Mouse (Mus musculus): ENCODE results near the gene Vmn2r106. TPM values are rescaled to one million over a fixed set of nuclear protein-coding genes. Genes with fewer than 3 reads are reported as not detected.

Gene Vmn2r106
- total RNA-seq (2023): not detected

GRCm38 (mm10) chr17:20285453-20285852, at the start of gene Vmn2r106:
TSS of gene Vmn2r106 (minus strand) at chr17:20285553.

GRCm38 (mm10) chr17:20234952-20235351, 50.4 kb downstream of the Vmn2r106 start, which contains the start of gene Vmn2r105:
TSS of gene Vmn2r105 (minus strand) at chr17:20235052.

Other genes with a start within 250 kb of the Vmn2r106 start
- gene Vmn2r104, start 237.2 kb downstream of the Vmn2r106 start, total RNA-seq (2023): not detected
- gene Fpr-rs7, start 171.3 kb downstream of the Vmn2r106 start, total RNA-seq (2023): not detected
- gene Fpr-rs6, start 102.5 kb downstream of the Vmn2r106 start, total RNA-seq (2023): not detected
- gene Vmn2r105, start 50.5 kb downstream of the Vmn2r106 start, total RNA-seq (2023): not detected
- not detected for gene Vmn2r107, start 59.7 kb upstream of the Vmn2r106 start, total RNA-seq (2023)
- not detected for gene Vmn1r224, start 128.6 kb upstream of the Vmn2r106 start, total RNA-seq (2023)
- not detected for gene Vmn2r108, start 195.8 kb upstream of the Vmn2r106 start, total RNA-seq (2023)
- gene Vmn1r225, start 212.6 kb upstream of the Vmn2r106 start, total RNA-seq (2023): not detected